Mouse (Mus musculus): ENCODE measurements around the gene Map3k14.

- TF ChIP-seq POLR2A (IDR thresholded peaks at IDR 0.05; ENCODE audit: borderline replicate concordance, low read depth, low read length) (no peak), CTCF (IDR thresholded peaks at IDR 0.05; ENCODE audit: low read depth, low read length) (no peak)
Measured at GRCm38 (mm10) chr11:103313542-103313941, 46.3 kb upstream of the Map3k14 start.
